Mouse (Mus musculus) E14TG2a.4 (cell line): ENCODE results near the gene Exoc3l.
"Not testable (repeated sequence)": the region's sequence is repeated elsewhere in the genome, so short reads cannot be mapped to it uniquely, and the experiment has no call there.

ENCODE experiments used
- CTCF ChIP-seq: conservative IDR thresholded peaks from 2 replicates; pipeline ENCODE4 v1.5.1; 2014; ENCODE audit warnings: low read length
- NANOG ChIP-seq: IDR thresholded peaks from 2 replicates; pipeline ENCODE4 v1.6.1; 2014; ENCODE audit warnings: borderline replicate concordance, low read length, mixed read lengths

GRCm38 (mm10) chr8:105291364-105291763, 4.5 kb downstream of the Exoc3l start:
- TF ChIP-seq CTCF, NANOG: not testable (repeated sequence)
